Mouse (Mus musculus) heart, postnatal 36 days (tissue): ENCODE data around the gene Pxmp4. TPM values are rescaled to one million over a fixed set of nuclear protein-coding genes. Genes with fewer than 3 reads are reported as not detected.

Experiments
- DNase-seq, 2 experiments: peaks; one replicate each; pipeline ENCODE4 v3.0.0; 2021 to 2022
- intact Hi-C: fragments of 180-260 bp; cut with DNase I; formaldehyde crosslinking; loops from one replicate; pipeline ENCODE4 v1.15.1; 2025
- total RNA-seq, 2 experiments: library from RNA; stranded (reverse); gene quantifications; 2 replicates each; pipeline ENCODE4 v1.2.3; 2021

The Pxmp4 gene
- total RNA-seq, result 10 to 100 TPM; 27.8 to 28.3 TPM

GRCm38 (mm10) chr2:154603638-154604153 lies at the start of gene Pxmp4:
TSS of gene Pxmp4 (minus strand) at chr2:154603708.
- intact Hi-C loops, result no loop called here
- peak; percentile 99 to 100 for DNase-seq

GRCm38 (mm10) chr2:154651363-154651762 lies 47.9 kb upstream of the Pxmp4 start, which contains the start of gene Chmp4b:
TSS of gene Chmp4b (plus strand) at chr2:154651705.
- intact Hi-C loops, result no loop called here
- no peak for DNase-seq

DNA sequence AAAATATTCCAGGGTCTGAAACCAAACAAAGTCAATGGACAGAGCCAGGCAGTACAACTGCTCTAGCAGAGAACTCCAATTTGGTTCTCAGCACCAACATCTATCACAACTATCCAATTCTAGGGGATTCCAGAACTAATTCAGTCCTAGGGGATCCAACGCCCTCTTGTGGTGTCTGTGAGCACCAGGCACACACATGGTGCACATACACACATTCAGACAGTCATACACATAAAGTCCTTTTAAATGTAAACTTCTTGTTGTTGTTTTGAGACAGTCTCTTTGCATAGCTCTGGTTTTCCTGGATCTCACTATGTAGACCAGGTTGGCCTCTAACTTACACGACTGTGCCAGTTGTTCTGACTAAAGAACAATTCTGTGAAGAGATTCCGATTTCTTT lies 46.9 kb upstream of the Pxmp4 start:
- intact Hi-C loops, result no loop called here
- DNase-seq, result no peak

GRCm38 (mm10) chr2:154648086-154648485 lies 44.6 kb upstream of the Pxmp4 start:
- intact Hi-C loops, result no loop called here
- peak in 1 of 2 experiments; percentile 21 for DNase-seq

DNA sequence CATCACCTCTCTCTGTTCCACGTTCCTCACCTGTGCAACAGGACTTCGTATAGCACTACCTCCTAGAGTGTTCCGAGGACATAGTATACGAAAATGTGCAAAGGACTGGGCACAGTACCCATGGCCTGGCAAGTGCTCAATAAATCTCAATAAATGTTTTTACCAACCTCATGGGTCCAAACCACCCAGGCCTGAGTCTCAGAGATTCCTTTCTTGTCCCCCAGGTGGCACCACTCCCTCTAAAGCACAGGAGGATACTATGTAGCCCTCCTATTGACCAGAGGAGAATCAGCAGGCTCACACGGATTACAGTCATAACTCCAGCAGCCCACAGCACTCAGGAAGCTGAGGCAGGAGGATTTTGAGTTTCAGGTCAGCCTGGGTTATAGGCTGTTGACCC lies 43.1 kb upstream of the Pxmp4 start:
- intact Hi-C loops, result loop anchor here (2.0 kb wide), 1 partner anchor 296 kb away; no protein-coding TSS in a partner anchor
- peak in 1 of 2 experiments; percentile 15 for DNase-seq

DNA sequence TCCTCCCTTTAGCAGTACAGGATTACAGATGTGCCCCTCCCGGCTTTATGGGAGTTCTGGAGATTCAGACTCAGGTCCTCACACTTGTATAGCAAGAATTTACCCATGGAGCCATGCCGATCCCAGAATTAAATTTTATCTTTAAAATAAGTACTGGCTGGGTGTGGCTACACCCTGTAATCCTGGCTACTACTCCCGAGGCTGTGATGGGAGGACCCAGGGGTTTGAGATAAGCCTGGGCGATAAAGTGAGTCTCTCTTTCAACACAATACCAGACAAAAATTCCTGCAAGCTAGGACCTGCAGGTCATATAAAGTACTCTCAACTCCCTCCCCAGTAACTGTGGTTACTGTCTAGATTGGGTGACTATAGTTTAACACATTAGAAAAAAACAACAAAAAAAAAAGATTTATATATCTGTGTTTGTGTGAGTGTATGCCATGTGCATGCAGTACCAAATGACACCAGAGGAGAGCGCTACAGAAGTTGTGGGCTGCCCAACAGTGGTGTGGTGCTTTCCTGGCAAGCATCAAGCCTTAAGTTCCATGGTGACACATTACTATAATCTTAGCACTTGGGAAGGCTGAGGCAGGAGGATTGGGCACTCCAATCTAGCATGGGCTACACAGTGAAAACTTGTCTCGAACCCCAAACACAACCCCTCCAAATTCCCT lies 39.3 kb upstream of the Pxmp4 start:
- no peak for DNase-seq
- intact Hi-C loops, result no loop called here

- intact Hi-C loops, result no loop called here
- DNase-seq, result no peak
These were observed 38.5 kb upstream of the Pxmp4 start for GRCm38 (mm10) chr2:154642005-154642459.

DNA sequence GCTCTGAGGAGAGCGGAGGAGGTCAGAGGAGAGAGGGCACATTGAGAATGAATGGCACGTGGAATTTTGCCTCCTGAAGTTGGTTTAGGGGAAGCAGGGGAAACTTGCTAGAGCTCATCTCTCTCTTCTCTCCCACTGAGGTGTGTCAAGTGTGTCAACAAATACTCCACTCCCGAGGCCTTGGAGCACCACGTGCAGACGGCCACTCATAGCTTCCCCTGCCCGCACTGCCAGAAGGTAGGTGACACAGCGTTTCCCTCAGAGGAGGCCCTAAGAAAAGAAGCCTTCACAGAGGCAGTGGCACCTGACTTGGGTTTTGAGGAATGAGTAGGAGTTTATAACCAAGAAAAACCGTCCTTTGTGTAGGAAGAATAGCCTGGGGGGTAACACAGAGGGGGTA lies 37.7 kb upstream of the Pxmp4 start:
- intact Hi-C loops, result no loop called here
- no peak for DNase-seq

DNA sequence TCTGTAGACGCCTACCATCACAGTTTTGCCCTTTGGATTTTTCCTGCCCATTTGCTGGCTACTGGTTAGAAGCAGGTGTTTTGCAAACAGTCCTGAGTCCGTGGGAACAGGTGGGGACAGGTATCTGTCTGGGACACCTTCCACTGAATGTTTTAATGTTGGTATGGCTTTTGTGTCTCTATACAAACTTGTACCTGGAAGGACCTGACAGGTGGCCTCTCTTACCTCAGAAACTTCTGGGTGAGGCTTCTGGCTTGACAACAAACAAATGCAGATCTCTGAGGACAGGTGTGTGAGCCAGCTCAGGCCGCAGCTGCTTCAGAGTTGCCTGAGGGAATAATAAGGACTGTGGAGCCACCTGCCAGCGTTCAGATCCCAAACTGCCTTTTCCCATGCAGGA lies 35.6 kb upstream of the Pxmp4 start:
- DNase-seq, result no peak
- intact Hi-C loops, result no loop called here

DNA sequence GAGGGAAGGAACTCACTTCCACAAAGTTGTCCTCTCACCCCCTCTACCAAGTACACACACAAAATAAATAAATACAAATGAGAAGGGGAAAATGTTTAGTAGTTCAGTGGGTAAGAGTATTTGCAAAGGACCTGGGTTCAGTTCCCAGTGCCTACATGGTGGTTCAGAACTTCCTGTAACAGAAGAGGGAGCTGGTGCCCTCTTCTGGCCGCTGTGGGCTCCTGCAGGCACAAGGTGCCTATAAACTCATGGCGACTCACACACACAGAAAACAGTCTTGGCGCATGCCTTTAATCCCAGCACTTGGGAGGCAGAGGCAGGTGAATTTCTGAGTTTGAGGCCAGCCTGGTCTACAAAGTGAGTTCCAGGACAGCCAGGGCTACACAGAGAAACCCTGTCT lies 35.0 kb upstream of the Pxmp4 start:
- intact Hi-C loops, result no loop called here
- DNase-seq, result no peak

DNA sequence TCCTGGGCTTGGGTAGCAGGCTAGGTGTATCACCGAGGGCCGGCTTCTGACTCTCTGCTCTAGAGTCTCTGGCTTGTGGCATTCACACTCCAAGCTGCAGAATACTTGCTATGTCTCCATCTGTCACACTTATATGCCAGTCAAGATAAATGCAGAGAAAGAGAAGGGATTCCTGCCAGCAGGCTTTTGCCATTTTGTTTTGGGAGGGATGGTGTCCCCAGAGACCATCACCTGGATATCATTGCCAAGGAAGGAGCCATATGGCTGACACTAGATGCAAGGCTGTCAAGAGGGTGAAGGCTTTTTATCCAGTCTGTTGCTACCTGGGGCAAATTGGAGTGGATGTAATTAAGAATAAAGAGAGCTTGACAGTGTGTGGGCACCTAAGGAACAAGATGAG lies 32.3 kb upstream of the Pxmp4 start:
- no peak for DNase-seq
- intact Hi-C loops, result no loop called here

DNA sequence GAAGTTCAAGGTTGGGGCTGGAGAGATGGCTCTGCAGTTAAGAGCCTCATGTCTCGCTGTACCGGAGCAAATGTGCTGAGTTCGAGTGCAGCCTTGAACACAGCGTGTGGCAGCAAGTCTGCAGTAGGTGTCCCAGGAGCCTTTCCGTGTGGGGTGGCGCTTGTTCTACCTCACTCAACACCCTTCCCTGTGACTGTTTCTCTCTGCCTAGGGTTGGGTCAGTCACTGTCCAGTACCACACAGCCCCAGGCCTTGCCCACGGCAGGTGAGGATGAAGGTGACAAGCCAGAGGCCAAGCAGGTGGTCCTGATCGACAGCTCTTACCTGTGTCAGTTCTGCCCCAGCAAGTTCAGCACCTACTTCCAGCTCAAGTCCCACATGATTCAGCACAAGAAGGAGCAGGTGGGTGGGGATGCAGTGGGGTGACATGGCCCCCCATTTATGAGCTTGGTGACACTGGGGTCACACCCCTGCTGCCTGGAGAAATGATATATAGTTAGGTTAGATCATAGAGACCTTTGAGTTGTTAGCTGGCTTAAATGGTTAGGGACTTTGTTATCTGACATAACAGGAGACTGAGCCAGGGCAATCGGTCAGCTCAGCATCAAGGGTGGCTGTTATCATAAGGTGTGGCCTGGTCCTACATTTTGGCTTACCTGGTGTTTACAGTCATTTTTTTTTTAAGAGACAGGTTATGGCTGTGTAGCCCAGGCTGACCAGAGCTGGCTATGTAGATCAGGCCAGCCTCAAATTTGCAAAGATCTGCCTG lies 30.6 kb upstream of the Pxmp4 start:
- DNase-seq, result no peak
- intact Hi-C loops, result no loop called here

GRCm38 (mm10) chr2:154633039-154633742 lies 29.7 kb upstream of the Pxmp4 start:
- intact Hi-C loops, result no loop called here
- DNase-seq, result no peak

GRCm38 (mm10) chr2:154632203-154632780 lies 28.8 kb upstream of the Pxmp4 start:
- DNase-seq, result no peak
- intact Hi-C loops, result no loop called here

GRCm38 (mm10) chr2:154630531-154630930 lies 27.0 kb upstream of the Pxmp4 start:
- intact Hi-C loops, result no loop called here
- DNase-seq, result no peak

GRCm38 (mm10) chr2:154624137-154624536 lies 20.6 kb upstream of the Pxmp4 start:
- intact Hi-C loops, result no loop called here
- DNase-seq, result no peak

- intact Hi-C loops, result no loop called here
- DNase-seq, result no peak
These were observed 18.2 kb upstream of the Pxmp4 start for GRCm38 (mm10) chr2:154621684-154622083.

GRCm38 (mm10) chr2:154617061-154617460 lies 13.6 kb upstream of the Pxmp4 start:
- intact Hi-C loops, result no loop called here
- DNase-seq, result no peak

DNA sequence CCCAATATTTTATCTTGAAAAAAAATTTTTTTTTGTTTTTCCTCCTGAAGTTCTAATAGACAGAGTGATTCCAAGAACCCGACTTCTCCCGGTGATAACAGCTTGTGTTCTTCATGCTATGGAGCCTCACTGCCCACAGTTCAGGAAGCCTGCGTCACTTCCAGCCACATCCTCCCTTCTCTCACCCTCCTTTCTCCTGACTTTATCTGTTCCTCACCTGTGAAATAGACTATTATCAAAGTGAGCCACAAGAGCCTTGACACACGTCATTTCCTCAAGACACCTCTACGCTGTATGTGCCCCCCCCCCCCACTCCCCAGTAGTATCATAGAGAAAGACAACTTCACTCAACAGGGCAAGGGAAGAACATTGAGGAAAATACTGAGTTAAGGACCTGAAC lies 12.2 kb upstream of the Pxmp4 start:
- intact Hi-C loops, result loop anchor here (2.0 kb wide), 1 partner anchor 65 kb away; the partner anchor contains the start of gene Actl10
- no peak for DNase-seq

- intact Hi-C loops, result loop anchor here (2.0 kb wide), 1 partner anchor 64 kb away; the partner anchor contains the start of gene Actl10
These were observed 11.5 kb upstream of the Pxmp4 start for GRCm38 (mm10) chr2:154614841-154615576.

More at GRCm38 (mm10) chr2:154614841-154615576, 11.5 kb upstream of the Pxmp4 start:
- no peak for DNase-seq
